Mouse (Mus musculus) urinary bladder, adult 2 months (tissue): ENCODE measurements around the gene Amy2a4. TPM values are rescaled to one million over a fixed set of nuclear protein-coding genes. Genes with fewer than 3 reads are reported as not detected.
"Not testable (repeated sequence)": the region's sequence is repeated elsewhere in the genome, so short reads cannot be mapped to it uniquely, and the experiment has no call there.

Experiments used
- DNase-seq: peaks from one replicate; pipeline ENCODE4 v3.0.0; 2022; ENCODE audit warnings: low spot score
- polyA plus RNA-seq: library from polyadenylated mRNA; depleted of rRNA; stranded (reverse); fragments of >200 nt; gene quantifications from 2 replicates; pipeline ENCODE4 v1.2.3, GENCODE M21; 2012; rRNA removed

The Amy2a4 gene
- polyA plus RNA-seq, result 0.04 TPM in 1 of 2 replicates, not detected in the other

GRCm38 (mm10) chr3:113291349-113291748 lies at the start of gene Amy2a4:
TSS of gene Amy2a4 (minus strand) at chr3:113291449.
- DNase-seq, result not testable (repeated sequence)

DNA sequence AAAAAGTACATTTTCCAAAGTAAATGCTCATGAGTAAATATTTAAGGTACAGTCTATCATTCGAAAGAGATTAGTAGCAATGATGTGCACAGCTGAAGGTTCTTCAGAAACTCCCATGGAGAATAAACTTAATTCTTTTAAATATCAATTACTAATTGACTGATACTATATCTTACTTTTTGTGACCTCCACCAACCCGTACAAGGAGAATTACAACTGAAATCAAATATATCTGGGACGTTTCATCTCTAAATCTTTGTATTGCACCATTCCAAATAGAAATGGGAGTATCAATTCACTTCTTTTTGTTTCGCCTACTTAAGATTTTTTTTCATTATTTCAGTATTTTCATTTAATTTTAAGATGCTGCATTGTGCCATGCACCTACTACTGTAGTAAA lies 32.7 kb upstream of the Amy2a4 start, which contains the start of gene Amy2a3:
Gene Amy2a3 (minus strand): TSS at position 101 of the 400 bp plus-strand sequence.
- DNase-seq, result not testable (repeated sequence)

- not testable (repeated sequence) for DNase-seq
Observed at GRCm38 (mm10) chr3:113312937-113313336, 21.7 kb upstream of the Amy2a4 start.

DNA sequence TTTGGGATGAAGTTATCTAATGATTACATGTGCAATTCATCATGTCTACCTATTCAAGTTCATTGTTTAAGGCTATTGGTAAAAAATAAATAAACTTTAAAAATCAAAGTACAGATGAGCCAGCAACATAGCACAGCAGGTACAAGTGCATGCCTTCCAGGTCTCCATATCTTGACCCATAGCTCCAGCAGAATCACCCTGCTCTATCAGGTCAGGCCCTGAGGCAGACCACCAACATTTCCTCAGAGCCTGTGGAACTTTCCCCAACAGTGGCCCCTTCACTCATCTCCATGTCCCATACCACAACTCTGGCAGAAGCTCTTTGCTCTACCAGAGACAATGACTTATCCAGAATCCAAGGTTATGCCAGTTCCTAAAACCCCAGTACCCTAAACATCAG lies 11.0 kb downstream of the Amy2a4 start:
- not testable (repeated sequence) for DNase-seq

GRCm38 (mm10) chr3:113279586-113279985 lies 11.7 kb downstream of the Amy2a4 start:
- DNase-seq, result not testable (repeated sequence)

- DNase-seq, result not testable (repeated sequence)
Observed at GRCm38 (mm10) chr3:113258737-113259136, 32.5 kb downstream of the Amy2a4 start, which contains the start of gene Amy2a5. TSS of gene Amy2a5 (minus strand) at chr3:113258837.

Other genes with a start within 250 kb of the Amy2a4 start
- 0.25 and 1.8 TPM in 2 replicates for gene Amy2a5, start 32.6 kb downstream of the Amy2a4 start, polyA plus RNA-seq
- 0.04 TPM in 1 of 2 replicates, not detected in the other for gene Amy2a3, start 32.6 kb upstream of the Amy2a4 start, polyA plus RNA-seq
- 0.04 TPM in 1 of 2 replicates, not detected in the other for gene Amy2a2, start 65.2 kb upstream of the Amy2a4 start, polyA plus RNA-seq
- gene Amy2a1, start 241.0 kb upstream of the Amy2a4 start, polyA plus RNA-seq, result 0.97 TPM in 1 of 2 replicates, not detected in the other